Comparison of ENCODE assay signal across 11 mouse cellular contexts in genomic region chr10:61764689-61765088, GRCm38 (mm10). TPM values are rescaled to one million over a fixed set of nuclear protein-coding genes. Genes with fewer than 3 reads are reported as not detected.
A peak's percentile ranks its signal among the peaks of the same experiment; 100 is the strongest.
DNase-seq lines count a peak whose midpoint lies in the region; ATAC-seq and TF ChIP-seq lines count a peak whose summit lies in the region.
"Had no signal": no experiment of that assay in that cellular context is flagged by ENCODE, and none has a peak within 500 bp of the region (broad histone marks: within the 10 kb centered on the region; RNA-seq: fewer than 3 reads in every experiment).

No protein-coding gene starts in this region.

- peak; percentile 57 for ATAC-seq in hindbrain, postnatal 0 days
- no peak for ATAC-seq in hindbrain, embryonic 14.5 days (ENCODE audit: low FRiP score)

- no peak overlapping the region for H3K9ac ChIP-seq in hindbrain, postnatal 0 days (replicated peaks; ENCODE audit: low read length)
- H3K9ac ChIP-seq in hindbrain, embryonic 14.5 days, result no peak overlapping the region
- H3K9ac ChIP-seq: embryonic facial prominence, embryonic 13.5 days; neural tube, embryonic 12.5 days had no signal

- peak; percentile 34 for TF ChIP-seq CTCF in hindbrain, postnatal 0 days (IDR thresholded peaks at IDR 0.05; ENCODE audit: low read depth)

- H3K4me2 ChIP-seq in hindbrain, postnatal 0 days (ENCODE audit: low read depth, low read length), result no peak overlapping the region
- no peak overlapping the region for H3K4me2 ChIP-seq in hindbrain, embryonic 14.5 days (replicated peaks)
- H3K4me2 ChIP-seq: embryonic facial prominence, embryonic 13.5 days; neural tube, embryonic 12.5 days had no signal

- no peaks in the 10 kb centered on the region for H3K36me3 ChIP-seq in hindbrain, postnatal 0 days (ENCODE audit: insufficient read depth, low read length)
- H3K36me3 ChIP-seq in hindbrain, embryonic 14.5 days (replicated peaks; ENCODE audit: control insufficient read depth, insufficient read depth), result 0 out of 2 replicates have a peak, but pooled peaks cover 5% of the 10 kb centered on the region

- WGBS in hindbrain, postnatal 0 days, result 44% methylated on average over 8 of the region's 8 CpGs
- WGBS in hindbrain, embryonic 14.5 days, result 62% methylated on average over 8 of the region's 8 CpGs

- H3K9me3 ChIP-seq in hindbrain, postnatal 0 days (ENCODE audit: low read length), result no peaks in the 10 kb centered on the region
- no peaks in the 10 kb centered on the region for H3K9me3 ChIP-seq in hindbrain, embryonic 14.5 days (ENCODE audit: control insufficient read depth, low read length)
- H3K9me3 ChIP-seq: embryonic facial prominence, embryonic 13.5 days; neural tube, embryonic 12.5 days had no signal

- H3K27me3 ChIP-seq in hindbrain, postnatal 0 days (ENCODE audit: insufficient read depth, low read length), result no peaks in the 10 kb centered on the region
- H3K27me3 ChIP-seq in hindbrain, embryonic 14.5 days (ENCODE audit: control insufficient read depth, insufficient read depth, low read length), result no peaks in the 10 kb centered on the region
- H3K27me3 ChIP-seq: embryonic facial prominence, embryonic 13.5 days had no signal

- H3K4me1 ChIP-seq in hindbrain, postnatal 0 days (ENCODE audit: insufficient read depth, low read length), result peaks cover 9% of the 10 kb centered on the region; the same call in 1 of the 2 replicates
- H3K4me1 ChIP-seq in hindbrain, embryonic 14.5 days (replicated peaks; ENCODE audit: control insufficient read depth, insufficient read depth, low read length), result peaks cover 25% of the 10 kb centered on the region

- peak; percentile 30 for DNase-seq in hindbrain, postnatal 0 days (ENCODE audit: low spot score)
- no peak for DNase-seq in hindbrain, embryonic 14.5 days (ENCODE audit: low spot score)
- peak; percentile 15 for DNase-seq in cerebellum, adult 11 months
- peak; percentile 14 to 18 for DNase-seq in heart, adult 18-20 months
- peak; percentile 49 for DNase-seq in heart, postnatal 4 days
- DNase-seq in left cerebral cortex, adult 9 months (ENCODE audit: low spot score in 2 of 2), result no peak
- no peak for DNase-seq in layer of hippocampus, adult 8-10 months (ENCODE audit: low spot score in 2 of 2)
- no peak for DNase-seq in adipocyte (ENCODE audit: low spot score)
- DNase-seq: right cerebral cortex, postnatal 4 days had no signal

- no peak overlapping the region for H3K27ac ChIP-seq in hindbrain, postnatal 0 days
- no peak overlapping the region; the same call in 1 of the 2 replicates for H3K27ac ChIP-seq in hindbrain, embryonic 14.5 days
- H3K27ac ChIP-seq: embryonic facial prominence, embryonic 13.5 days; neural tube, embryonic 12.5 days had no signal

- H3K4me3 ChIP-seq in hindbrain, postnatal 0 days (ENCODE audit: low read length), result no peak overlapping the region
- H3K4me3 ChIP-seq in hindbrain, embryonic 14.5 days (replicated peaks; ENCODE audit: low read length), result no peak overlapping the region
- H3K4me3 ChIP-seq: embryonic facial prominence, embryonic 13.5 days; neural tube, embryonic 12.5 days had no signal

RNA-seq across cellular contexts. Expression of gene H2afy2, which starts 19.3 kb away (rescaled TPM):
- 90.4 and 97.7 TPM in 2 replicates for total RNA-seq in hindbrain, postnatal 0 days (2014; rRNA removed)
- polyA plus RNA-seq in hindbrain, postnatal 0 days (2015; fragmentation: Nextera tagmentation; extraction: Ambion mirVana), result 157 and 162 TPM in 2 replicates
- polyA plus RNA-seq in hindbrain, embryonic 14.5 days (2014; fragmentation: Nextera tagmentation; extraction: Ambion mirVana), result 202 and 203 TPM in 2 replicates
- 1 to 10 TPM; 3.6 to 5.0 TPM for total RNA-seq in heart, adult 18-20 months (2021)
- 10 to 100 TPM; 22.8 to 24.4 TPM for total RNA-seq in heart, postnatal 4 days (2021)
- 10 to 100 TPM; 12.5 to 15.2 (median 13.3) TPM for total RNA-seq in layer of hippocampus, adult 8-10 months (2022)

RNA-seq across cellular contexts. Expression of gene Aifm2, which starts 49.6 kb away (rescaled TPM):
- total RNA-seq in hindbrain, postnatal 0 days (2014; rRNA removed), result 21.0 and 28.4 TPM in 2 replicates
- polyA plus RNA-seq in hindbrain, postnatal 0 days (2015; fragmentation: Nextera tagmentation; extraction: Ambion mirVana), result 14.5 and 14.6 TPM in 2 replicates
- 11.9 and 12.3 TPM in 2 replicates for polyA plus RNA-seq in hindbrain, embryonic 14.5 days (2014; fragmentation: Nextera tagmentation; extraction: Ambion mirVana)
- 10 to 100 TPM; 25.6 to 32.3 TPM for total RNA-seq in heart, adult 18-20 months (2021)
- 10 to 100 TPM; 33.3 to 35.5 TPM for total RNA-seq in heart, postnatal 4 days (2021)
- total RNA-seq in layer of hippocampus, adult 8-10 months (2022), result 10 to 100 TPM in 1 of 4 experiments, 1 to 10 TPM in 3; 9.4 to 11.2 (median 9.4) TPM

Comparison
In these comparisons a context has a peak if more than half of its experiments do, and no peak if none do; other contexts are left out.
1. DNase-seq: peak in hindbrain, postnatal 0 days (single experiment), cerebellum, adult 11 months (single experiment), heart, adult 18-20 months (2 of 2) and heart, postnatal 4 days (single experiment); none in hindbrain, embryonic 14.5 days (single experiment), left cerebral cortex, adult 9 months (0 of 2), layer of hippocampus, adult 8-10 months (0 of 2) and adipocyte (single experiment).